Mouse (Mus musculus) layer of hippocampus, adult 8-10 months (tissue): ENCODE data around the gene Vps35l. TPM values are rescaled to one million over a fixed set of nuclear protein-coding genes. Genes with fewer than 3 reads are reported as not detected.

Experiments
- DNase-seq, 2 experiments: peaks; one replicate each; pipeline ENCODE4 v3.0.0; 2022; ENCODE audit warnings: low spot score in 2 of 2
- total RNA-seq, 4 experiments: library from RNA; stranded (reverse); gene quantifications; 2 replicates each; pipeline ENCODE4 v1.2.4; 2022

Vps35l gene
- total RNA-seq, 4 experiments from 2014 or later = 61.8 to 73.0 (median 69.1) TPM

- DNase-seq = no peak
These were observed 125.3 kb downstream of the Vps35l start for GRCm38 (mm10) chr7:118865362-118865761.

- DNase-seq = no peak
These were observed 139.5 kb downstream of the Vps35l start for GRCm38 (mm10) chr7:118879466-118880029.

DNA sequence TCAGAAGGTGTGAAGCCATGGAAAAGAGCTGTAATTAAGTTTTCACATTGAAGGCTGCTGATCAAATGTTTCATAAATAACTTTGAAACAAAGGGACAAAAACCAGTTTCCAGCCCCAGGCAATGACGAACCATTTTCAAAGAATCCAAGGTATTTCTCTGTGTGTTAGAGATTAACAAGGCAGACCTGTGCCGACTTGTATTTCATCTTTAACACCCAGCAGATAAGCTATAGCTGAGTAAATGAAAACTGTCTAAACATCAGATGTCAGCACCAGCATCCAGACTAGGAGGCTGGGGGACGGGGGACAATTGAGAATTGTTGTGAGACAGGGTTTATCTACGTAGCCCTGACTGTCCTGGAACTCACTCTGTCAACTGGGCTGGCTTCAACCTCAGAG is 143.9 kb downstream of the Vps35l start:
- DNase-seq = no peak

GRCm38 (mm10) chr7:118884969-118885368 is 144.9 kb downstream of the Vps35l start:
- peak in 1 of 2 experiments; percentile 15 for DNase-seq

- DNase-seq = no peak
These were observed 147.5 kb downstream of the Vps35l start for GRCm38 (mm10) chr7:118887303-118888055.

GRCm38 (mm10) chr7:118889046-118889680 is 149.1 kb downstream of the Vps35l start:
- DNase-seq = no peak

Other genes with a start within 250 kb of the Vps35l start
- 1 to 10 TPM; 3.4 to 7.7 (median 4.9) TPM for gene Itpripl2, start 248.3 kb upstream of the Vps35l start, total RNA-seq
- gene Coq7, start 206.9 kb upstream of the Vps35l start, total RNA-seq = 10 to 100 TPM; 29.6 to 40.5 (median 37.4) TPM
- 10 to 100 TPM; 15.9 to 18.6 (median 18.0) TPM for gene Tmc7, start 155.5 kb upstream of the Vps35l start, total RNA-seq
- under 1 TPM; 0.25 to 0.94 (median 0.49) TPM for gene Tmc5, start 142.9 kb upstream of the Vps35l start, total RNA-seq
- gene Gde1, start 34.4 kb upstream of the Vps35l start, total RNA-seq = 100 to 1,000 TPM; 199 to 203 (median 202) TPM
- 10 to 100 TPM; 44.1 to 54.8 (median 47.9) TPM for gene Ccp110, start 27.7 kb upstream of the Vps35l start, total RNA-seq
- 1 to 10 TPM; 2.8 to 5.7 (median 4.5) TPM for gene Iqck, start 115.5 kb downstream of the Vps35l start, total RNA-seq
- 10 to 100 TPM; 23.2 to 30.3 (median 26.3) TPM for gene Knop1, start 116.0 kb downstream of the Vps35l start, total RNA-seq